Mouse (Mus musculus) small intestine, adult 2 months (tissue): ENCODE results near the gene Ggt1.

Experiments used
- CTCF ChIP-seq: fragments of 200-500 bp; IDR thresholded peaks from 2 replicates; pipeline ENCODE4 v1.5.1; 2012; ENCODE audit warnings: low read depth, mild to moderate bottlenecking, control low read depth, inconsistent platforms, low read length, moderate library complexity, mixed read lengths; ENCODE audit not compliant: insufficient replicate concordance, insufficient read length; ENCODE audit errors: extremely low read depth
- POLR2A ChIP-seq: fragments of 200-500 bp; IDR thresholded peaks from 2 replicates; pipeline ENCODE4 v1.6.1; 2012; ENCODE audit warnings: low read depth, mild to moderate bottlenecking, control low read depth, inconsistent platforms, low read length, moderate library complexity

DNA sequence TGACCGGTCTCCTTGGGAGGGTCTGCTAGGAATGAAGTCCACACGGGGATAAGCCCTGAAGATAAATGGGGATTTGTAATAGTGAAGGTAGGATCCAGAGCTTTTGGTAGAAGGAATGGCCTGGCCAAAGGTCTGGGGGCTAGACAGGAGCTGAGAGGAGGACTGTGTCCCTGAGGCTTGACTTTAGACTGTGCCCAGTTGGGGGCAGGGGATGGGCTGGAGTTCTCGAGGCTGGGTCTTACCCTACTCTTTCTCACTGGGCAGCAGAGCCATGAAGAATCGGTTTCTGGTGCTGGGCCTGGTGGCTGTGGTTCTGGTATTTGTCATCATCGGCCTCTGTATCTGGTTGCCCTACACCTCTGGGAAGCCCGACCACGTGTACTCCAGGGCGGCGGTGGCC is 12.6 kb downstream of the Ggt1 start:
- TF ChIP-seq CTCF (no peak), POLR2A (no peak)
